Mouse (Mus musculus) adrenal gland, adult 8-10 months (tissue): ENCODE data around the gene Clk1. TPM values are rescaled to one million over a fixed set of nuclear protein-coding genes. Genes with fewer than 3 reads are reported as not detected.
A peak's percentile ranks its signal among the peaks of the same experiment; 100 is the strongest.

ENCODE experiments used
- DNase-seq: peaks from one replicate; pipeline ENCODE4 v3.0.0; 2022
- total RNA-seq, 4 experiments: library from RNA; stranded (reverse); gene quantifications; 2 replicates each; pipeline ENCODE4 v1.2.4; 2022

Clk1 gene
- total RNA-seq = 100 to 1,000 TPM in 3 of 4 experiments, 10 to 100 TPM in 1; 95.7 to 222 (median 184) TPM

DNA sequence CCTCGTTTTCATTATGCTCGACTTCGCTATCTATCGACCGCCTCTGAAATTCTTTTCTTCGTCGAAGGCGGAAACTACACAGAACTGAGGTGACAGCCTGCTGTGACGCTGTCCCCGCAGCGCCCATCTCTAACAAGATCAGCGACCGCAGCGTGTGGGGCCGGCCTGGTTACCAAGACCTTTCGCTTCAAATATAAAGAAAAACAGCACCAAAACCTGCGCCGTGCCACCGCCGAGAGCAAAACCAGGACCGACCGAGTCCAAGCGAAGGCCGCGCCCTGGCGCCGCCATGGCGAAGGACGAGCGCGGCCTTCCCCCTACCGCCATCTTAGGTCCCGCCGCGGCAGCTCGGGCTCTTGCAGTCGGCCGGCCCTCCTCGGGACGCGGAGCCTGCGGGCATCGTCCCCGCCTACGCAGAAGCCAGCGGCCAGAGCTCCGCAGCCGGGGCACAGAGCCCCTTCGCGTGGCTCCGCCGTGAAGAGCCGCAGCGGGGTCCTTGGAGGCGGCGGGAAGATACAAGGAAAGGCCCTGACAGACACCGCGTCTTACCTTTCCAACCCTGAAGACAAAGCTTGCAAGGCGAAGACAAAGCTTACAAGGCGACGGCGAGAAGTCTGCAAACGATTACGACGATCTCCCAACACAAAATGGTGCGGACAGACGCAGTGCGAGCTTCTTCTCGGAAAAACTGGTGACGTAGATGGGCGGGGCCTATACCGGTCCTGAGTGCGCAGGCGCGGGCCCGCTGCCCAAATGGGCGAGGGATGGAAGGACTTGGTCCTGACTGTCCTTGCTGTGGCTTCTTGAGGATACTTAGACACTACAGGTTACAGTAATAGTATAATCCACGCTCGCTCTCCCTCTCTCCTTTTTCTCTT is at the start of gene Clk1:
Gene Clk1, minus strand, starts transcription at position 696 of the 878 bp plus-strand sequence.
- DNase-seq = peak; percentile 96

DNA sequence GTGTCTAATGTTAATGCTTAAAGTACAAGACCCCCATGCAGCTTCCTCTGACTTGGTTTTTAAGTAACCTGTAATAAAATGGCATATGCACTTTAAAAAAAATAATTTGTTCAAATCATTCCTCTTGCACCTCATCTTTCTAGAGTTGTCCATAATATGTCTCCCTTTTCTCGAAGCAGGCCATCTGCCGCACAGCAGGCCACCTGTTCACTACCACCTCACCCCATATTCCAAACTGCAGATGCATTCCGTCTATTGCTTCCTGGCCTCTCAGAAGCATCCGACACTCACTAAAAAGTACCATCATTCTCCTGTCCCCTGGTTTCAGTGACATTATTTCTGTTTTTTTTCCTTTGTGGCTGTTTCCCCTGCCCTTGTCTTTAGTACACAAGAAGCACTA is 41.7 kb upstream of the Clk1 start:
- no peak for DNase-seq

DNA sequence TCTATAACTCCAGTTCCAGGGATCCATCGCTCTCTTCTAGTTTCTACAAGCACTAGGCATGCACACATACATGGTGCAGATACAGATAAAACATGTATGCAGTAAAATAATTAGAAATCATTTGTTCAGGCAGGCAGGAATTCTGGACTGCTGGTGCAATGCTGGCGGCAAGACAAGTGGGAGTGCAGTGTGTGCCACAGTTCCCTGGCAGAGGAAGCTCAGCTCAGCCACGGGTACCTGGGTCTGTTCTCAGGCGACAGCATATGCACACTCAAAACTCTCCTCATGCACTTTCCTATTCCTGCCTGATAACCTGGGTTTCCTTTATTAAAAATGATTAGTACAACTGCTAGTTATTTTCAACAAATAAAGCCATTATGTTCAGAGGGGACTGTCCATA is 41.2 kb upstream of the Clk1 start:
- DNase-seq = no peak

DNA sequence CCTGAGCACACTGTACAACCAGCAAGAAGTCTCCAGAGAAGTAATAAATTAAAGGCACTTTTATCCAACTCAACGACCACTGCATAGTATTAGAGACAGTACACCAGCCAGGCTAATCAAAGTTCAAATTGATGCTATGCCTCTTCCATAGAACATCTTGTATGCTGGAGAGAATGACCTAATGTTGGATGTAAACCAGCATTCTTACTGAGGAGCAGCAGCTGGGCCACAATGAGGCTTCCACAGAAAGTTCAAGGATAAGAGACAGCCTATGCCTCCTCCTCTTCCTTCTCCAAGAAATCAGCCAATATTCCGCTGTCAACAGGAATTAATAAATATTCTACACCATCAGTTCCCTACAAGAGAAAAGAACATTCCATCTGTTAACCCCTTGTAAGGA is 40.1 kb upstream of the Clk1 start:
- no peak for DNase-seq

DNA sequence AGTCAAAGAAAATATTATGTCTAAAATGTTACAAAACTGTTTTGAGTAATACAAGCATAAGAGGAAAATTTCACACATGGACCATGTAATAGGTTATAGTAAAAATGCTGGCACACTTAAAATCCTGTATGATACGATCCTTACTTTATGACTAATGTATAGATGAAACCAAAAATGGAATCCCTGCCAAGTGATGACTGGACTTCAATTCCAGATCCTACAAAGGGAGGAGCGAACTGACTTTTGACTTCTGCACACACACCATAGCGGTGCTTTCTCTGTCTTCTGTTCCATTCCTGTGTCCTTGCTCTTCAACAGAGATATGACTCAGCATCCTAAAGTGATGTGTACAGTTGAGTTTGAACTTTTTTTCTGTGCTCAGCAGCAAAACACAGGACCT is 36.7 kb upstream of the Clk1 start:
- DNase-seq = no peak

DNA sequence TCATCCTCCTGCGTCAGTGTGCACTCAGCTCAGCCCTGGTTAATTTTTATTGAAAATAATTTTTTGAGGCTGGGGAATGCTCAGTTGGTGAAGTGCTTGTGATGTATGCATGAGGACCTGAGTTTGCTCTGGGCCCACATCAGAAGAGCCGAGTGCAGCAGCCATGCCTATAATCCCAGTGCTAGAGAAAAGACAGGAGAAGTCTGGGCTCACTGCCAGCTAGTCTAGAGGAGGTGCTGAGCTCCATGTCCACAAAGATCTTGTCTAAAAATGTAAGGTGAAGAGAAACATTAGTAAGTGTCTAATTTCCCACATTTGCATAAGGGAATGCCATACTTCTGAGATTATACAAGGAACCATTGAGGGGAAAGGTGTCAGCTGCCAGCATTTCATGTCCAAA is 35.0 kb upstream of the Clk1 start:
- DNase-seq = no peak

DNA sequence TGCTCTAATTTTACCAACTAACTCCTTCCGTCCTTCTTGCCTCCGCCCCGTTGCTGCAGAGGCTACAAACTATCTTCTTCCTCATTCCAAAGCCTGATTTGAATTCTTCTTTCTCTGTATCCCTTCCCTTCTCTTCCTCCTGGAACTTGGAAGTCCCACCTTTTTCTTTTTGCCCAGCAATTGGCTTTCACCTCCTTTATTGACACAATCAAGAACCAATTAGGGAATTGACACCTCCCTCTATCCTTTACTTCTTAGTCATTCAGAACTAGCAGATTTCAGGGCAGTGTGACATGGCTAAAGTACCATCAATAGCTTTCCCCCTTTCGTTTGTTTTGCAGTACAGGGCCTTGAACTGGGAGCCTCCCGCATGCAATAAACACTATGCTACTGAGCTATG is 34.3 kb upstream of the Clk1 start:
- no peak for DNase-seq

DNA sequence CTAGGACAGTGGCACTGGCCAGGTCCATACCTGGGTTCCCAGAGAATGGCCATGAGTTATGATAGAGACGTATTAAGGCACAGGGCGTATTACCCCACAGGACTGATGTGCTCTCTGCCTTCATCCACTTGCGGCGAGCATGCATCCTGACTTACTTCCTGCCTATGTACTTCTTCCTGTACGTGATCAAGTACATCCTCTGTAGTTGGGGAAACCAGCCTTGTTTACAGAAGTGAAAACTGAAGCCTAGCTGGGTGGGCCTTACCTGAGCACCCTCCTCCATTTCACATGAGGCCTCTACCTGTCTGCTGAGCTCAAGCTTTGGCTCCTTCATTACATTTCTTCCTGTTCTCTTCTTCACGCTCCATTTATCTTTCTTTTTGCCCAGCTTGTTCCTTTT is 30.4 kb upstream of the Clk1 start:
- DNase-seq = no peak

DNA sequence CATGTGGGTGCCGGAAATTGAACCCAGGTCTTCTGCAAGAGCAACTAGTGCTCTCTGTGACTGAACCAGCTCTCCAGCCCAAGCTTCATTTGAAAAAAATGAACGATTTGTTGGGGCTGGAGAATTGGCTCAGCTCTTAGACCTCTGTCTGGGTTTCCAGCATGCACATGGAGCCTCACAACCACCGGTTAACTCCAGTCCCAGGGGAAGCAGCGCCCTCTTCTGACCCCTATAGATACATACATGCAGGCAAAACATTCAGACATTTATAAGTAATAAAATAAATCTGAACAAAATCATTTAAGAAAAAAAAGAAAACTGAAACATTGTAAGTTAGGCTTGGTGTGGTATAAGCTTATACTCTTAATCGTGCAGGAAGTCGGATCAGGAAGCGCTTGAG is 24.5 kb upstream of the Clk1 start:
- no peak for DNase-seq

DNA sequence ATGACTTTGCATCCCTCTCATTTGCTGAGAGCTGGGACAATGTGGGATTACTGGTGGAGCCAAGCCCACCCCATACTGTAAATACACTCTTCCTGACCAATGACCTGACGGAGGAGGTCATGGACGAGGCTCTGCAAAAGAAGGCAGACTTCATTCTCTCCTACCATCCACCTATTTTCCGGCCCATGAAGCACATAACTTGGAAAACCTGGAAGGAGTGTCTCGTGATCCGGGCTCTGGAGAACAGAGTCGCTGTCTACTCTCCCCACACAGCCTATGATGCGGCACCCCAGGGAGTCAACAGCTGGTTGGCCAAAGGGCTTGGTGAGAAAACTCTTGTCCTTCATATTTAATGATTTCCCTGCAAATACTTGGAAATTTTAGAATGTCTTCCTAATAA is 23.9 kb upstream of the Clk1 start:
- DNase-seq = no peak

DNA sequence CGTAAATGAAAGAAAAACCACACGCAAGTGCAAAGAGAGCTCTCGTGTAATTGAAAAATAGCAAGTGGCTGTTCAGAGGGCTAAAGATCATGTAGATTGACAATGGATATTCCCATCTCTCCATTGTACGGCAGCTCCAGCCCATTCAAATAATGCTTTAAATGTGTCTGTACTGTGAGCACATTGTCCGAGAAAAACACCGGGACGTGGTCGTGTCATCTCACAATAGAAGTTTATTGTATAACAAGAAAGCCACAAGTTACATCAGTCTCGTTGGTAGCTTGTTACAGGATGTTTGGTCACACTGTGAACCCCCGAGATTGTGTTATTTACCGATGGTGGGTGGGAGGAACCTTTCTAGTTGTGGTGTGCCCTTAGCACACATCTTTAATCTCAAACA is 22.0 kb upstream of the Clk1 start:
- DNase-seq = no peak

DNA sequence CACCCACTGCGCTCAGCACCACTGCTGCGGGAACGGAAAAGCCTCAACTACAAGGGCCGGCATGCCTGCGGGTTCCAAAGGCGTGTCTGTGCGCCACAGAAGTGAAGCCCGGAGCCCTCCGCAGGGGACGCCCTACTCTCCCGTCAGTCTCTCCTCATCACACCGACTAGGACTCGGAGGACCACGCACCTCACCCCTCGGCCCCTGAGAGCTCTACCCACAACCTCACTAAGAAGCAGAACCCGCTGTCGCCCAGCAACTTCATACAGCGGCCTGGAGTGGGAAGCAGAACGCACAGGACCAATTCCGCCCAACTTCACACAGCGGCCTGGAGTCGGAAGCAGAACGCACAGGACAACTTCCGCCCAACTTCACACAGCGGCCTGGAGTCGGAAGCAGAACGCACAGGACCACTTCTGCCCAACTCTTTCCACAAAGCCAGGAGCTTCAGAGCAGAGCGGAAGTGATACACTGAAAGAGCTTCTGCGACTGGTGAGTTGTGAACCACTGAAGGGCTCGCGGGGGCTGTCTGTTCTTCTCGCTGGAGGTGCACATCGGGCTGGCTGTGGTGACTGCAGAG is 21.4 kb upstream of the Clk1 start, which contains the start of the genes Nif3l1 and Ppil3:
Gene Nif3l1, plus strand, starts transcription at position 9 of the 580 bp plus-strand sequence.
Gene Ppil3, minus strand, starts transcription at position 344 of the 580 bp plus-strand sequence.
- peak; percentile 86 for DNase-seq

DNA sequence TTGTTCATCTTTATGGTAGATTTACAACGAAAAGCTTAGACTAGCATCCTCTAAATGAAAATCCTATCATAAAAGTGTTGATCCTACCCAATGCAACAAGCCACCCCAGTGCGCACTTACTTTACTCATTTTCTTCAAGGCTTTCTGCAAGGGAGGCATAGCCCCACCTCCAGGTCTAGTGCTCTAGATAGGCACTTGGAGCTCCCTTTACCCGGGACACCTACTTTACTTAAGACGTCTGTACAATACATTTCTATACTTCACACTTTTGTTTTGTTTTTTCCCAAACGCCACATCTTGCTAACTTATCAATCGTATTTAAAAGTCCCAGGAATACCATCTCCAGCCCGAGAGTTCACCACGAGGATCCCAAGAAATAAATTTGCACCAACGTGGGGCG is 20.8 kb upstream of the Clk1 start:
- DNase-seq = no peak

DNA sequence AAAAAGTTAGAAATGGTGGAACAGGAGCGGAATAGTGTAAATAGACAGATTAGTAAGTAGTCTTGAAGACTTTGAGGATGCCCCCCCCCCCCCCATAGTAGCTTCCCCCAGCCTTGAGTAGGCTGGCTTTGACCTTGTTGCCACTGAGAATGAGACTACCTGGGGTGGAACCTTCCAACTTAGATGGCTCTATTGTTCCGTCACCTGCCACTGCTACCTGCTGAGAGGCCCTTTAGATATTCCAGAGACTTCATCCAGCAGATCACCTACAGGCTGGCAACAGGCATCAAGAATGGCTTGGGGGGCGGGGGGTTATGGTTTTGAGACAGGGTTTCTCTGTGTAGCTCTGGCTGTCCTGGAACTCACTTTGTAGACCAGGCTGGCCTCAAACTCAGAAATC is 685 bp upstream of the Clk1 start:
- no peak for DNase-seq

DNA sequence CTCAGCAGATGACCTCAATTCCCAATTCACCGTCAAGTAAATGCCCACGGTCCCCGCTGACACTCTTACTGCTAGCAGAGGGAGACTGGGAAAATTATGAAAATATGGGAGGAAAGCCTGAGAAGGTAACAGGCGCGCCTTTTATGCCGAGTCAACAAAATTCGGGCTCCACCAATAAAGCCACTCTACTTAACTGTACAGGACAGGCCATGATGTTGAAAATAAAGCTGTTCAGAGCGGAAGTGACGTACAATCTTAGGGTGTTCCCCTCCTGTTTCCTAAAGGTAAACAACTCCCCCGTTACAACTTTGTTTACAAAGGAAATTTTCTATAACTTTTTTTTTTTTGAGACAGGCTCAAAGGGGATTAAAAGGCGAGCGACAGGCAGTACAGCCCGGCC is 987 bp downstream of the Clk1 start:
- DNase-seq = no peak

DNA sequence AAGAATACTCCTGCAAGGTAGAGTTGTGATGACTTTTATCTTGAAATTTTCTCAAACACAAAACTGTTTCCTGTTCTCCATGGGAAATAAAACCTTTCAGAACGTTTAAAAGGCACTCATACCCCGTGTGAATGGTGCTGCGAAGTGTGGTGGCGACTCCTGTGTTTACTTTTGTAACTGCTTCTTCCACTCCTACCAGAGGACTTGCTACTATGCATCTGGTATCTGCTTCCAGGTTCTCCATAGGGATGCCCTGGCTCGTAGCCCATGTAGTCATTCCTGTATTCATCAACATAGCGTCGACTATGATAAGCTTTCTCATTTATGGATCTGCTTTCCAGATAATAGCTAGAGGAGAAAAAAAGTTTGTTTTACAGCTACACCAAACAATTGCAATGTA is 2.9 kb downstream of the Clk1 start:
- DNase-seq = no peak

DNA sequence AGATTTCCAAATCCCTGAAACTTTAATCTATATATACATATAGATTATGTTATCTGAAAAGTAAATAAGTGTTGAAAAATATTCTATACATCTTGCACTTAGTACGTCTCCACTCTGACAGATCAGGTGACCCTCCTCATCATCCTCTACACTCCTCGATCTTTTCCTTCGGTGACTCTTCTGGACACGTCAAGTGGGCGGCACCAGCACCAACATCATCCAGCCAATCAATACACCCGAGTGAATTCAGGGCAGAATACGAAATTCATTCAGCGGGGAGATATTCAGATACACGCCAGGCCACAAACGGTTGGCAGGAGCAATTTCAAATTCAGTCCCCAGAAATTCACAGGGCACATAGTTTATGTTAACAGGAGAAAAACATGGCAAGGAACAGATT is 3.8 kb downstream of the Clk1 start:
- no peak for DNase-seq

DNA sequence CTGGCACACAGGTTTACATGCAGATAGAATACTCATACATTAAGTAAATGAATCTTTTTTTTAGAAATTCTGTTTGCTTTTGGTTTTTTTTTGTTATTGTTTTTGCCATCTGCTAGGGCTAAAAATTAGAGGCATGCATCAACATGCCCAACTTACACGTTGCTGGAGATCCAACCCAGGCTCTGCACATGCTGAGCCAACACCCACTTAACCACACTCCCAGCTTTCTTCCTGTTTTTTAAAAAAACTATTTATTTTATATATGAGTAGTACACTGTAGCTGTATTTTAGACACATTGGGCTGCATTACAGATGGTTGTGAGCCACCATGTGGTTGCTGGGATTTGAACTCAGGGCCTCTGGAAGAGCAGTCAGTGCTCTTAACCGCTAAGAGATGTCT is 7.8 kb downstream of the Clk1 start:
- no peak for DNase-seq

DNA sequence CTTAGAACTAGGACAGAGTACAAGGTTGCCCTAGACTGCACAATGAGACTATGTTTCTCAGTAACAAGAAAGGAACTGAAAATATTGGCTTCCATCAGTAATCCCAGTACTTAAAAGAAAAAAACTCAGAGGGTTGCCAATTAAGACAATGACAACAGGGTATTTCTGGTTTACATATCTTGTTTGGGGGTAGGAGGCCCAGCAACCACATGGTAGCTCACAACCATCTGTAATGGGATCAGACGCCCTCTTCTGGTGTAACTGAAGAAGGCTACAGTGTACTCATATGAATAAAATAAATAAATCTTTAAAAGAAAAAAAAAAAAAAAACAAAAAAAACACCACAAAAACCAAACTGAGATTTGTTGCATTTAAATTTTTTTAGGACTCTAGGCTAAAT is 8.4 kb downstream of the Clk1 start:
- no peak for DNase-seq

DNA sequence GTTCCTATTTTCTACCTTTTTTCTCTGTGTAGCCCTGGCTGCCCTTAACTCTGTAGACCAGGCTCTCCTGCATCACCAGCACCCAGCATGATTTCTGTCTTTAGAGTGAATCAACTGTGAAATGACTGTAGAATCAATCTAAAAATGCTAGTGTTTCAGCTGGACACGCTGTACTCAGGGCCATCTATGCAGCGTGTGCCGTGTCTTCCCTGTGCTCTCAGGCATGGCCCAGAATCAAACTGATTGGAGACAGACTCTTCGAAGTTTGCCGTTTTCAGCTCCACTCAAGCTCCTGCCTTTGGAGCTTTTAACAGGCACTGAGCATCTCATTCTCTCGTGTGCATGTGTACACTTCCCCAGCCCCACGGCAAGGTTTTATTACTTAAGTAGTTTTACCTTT is 13.1 kb downstream of the Clk1 start:
- no peak for DNase-seq

DNA sequence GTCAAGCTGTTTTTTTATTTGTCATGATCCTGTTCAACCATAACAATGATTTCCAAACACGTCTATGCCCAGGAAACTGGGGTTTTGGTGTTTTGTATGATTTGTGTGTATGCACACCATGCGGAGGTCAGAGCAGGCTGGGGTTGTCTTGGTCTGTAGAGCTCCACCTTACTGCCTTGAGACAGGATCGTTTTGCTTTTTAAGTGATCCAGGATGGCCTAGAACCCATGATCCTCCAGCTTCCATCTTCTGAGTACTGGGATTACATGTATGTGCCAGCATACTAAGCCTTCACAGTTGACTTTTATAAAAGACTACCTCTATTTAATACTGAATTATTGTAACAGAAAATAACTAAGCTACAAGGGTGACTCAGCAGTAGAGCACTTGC is 13.7 kb downstream of the Clk1 start:
- no peak for DNase-seq

DNA sequence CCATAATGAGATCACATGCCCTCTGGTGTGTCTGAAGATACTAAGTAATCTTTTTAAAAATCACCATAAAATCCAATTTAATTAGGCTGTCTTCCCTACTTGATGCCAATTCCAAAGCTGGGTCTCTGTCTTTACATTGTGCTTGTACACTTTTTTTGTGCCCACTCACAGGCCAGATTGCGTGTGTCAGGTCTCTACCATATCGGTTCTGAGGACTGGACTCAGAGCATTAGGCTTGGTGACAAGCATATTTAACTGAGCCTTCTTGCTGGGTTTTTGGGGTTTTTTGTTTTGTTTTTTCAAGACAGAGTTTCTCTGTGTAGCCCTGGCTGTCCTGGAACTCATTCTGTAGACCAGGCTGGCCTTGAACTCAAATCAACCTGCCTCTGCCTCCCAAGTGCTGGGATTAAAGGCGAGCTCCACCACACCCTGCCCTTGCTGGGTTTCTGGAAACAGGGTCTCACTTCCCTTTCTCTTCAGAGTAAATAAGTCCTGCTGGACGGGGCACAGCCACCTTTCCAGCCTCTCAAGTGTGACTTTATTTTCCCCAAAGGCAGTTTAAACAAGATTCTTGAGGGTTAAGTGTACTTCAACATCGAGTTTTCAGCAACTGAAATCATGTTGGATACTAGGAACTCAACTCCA is 14.2 kb downstream of the Clk1 start:
- no peak for DNase-seq

DNA sequence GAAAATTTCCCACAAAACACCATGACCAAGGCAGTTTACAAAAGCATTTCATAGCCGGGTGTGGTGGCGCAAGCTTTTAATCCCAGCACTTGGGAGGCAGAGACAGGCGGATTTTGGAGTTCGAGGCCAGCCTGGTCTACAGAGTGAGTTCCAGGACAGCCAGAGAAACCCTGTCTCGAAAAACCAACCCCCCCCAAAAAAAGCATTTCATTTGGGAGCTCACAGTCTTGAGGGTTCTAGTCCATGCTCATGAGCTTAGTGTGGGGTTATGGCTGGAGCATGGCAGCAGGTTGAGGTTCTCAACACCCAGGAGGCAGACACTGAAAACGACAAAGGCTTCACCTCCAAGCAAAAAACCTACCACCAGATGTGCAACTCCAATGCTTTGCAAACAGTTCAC is 15.7 kb downstream of the Clk1 start:
- no peak for DNase-seq

DNA sequence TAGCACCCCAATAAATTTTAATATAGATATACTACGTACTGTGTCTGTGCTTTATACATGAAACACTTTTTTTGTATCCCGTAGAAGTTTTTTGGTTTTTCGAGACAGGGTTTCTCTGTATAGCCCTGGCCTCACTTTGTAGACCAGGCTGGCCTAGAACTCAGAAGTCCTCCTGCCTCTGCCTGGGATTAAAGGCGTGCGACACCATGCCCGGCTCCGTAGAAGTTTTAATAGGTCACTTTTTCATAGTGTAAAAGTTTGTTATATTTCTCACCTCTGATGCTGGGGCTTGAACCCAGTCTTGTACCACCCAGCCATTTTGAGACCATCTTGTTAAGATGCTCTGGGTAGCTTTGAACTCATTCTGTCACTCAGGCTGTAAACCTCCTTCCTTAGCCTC is 16.5 kb downstream of the Clk1 start:
- DNase-seq = no peak
